Mouse (Mus musculus): ENCODE measurements at regions not wholly inside any gene's neighbourhood (a gene's known extent, or its start where the extent isn't known, plus 50 kb on each side); places are given as distances from the start of the nearest gene placed in this dataset.

GRCm38 (mm10) chr10:95035371-95035770, 90.7 kb upstream of the Plxnc1 start:
- TF ChIP-seq CTCF (IDR thresholded peaks at IDR 0.05) (no peak), POLR2A (IDR thresholded peaks at IDR 0.05; ENCODE audit: insufficient read depth, low read depth, low read length) (no peak), EP300 (IDR thresholded peaks at IDR 0.05; ENCODE audit: insufficient read depth, low read depth, low read length) (no peak)
- no peaks in the 10 kb centered on the region for H3K79me2 ChIP-seq (replicated peaks; ENCODE audit: control insufficient read depth, insufficient read depth, low read length)
- DNase-seq, result no peak
- no peaks in the 10 kb centered on the region for H3K4me1 ChIP-seq (ENCODE audit: control insufficient read depth, insufficient read depth, low read length)
- H3K27ac ChIP-seq, result no peak overlapping the region
- no peaks in the 10 kb centered on the region for H3K36me3 ChIP-seq (ENCODE audit: control insufficient read depth, insufficient read depth, low read length)
- intact Hi-C loops (cut with DNase I), result no loop called here
- H3K27me3 ChIP-seq (ENCODE audit: control insufficient read depth, insufficient read depth, low read length), result no peaks in the 10 kb centered on the region
- H3K9ac ChIP-seq (ENCODE audit: low read depth, low read length), result no peak overlapping the region
- 81% methylated on average over 3 of the region's 3 CpGs for WGBS
- no peak overlapping the region for H3K4me3 ChIP-seq

GRCm38 (mm10) chr10:95034566-95034965, 89.9 kb upstream of the Plxnc1 start:
- WGBS, result 83% methylated on average over 5 of the region's 5 CpGs
- H3K4me3 ChIP-seq, result no peak overlapping the region
- no peaks in the 10 kb centered on the region for H3K27me3 ChIP-seq (ENCODE audit: control insufficient read depth, insufficient read depth, low read length)
- no peaks in the 10 kb centered on the region for H3K79me2 ChIP-seq (replicated peaks; ENCODE audit: control insufficient read depth, insufficient read depth, low read length)
- TF ChIP-seq EP300 (IDR thresholded peaks at IDR 0.05; ENCODE audit: insufficient read depth, low read depth, low read length) (no peak), CTCF (IDR thresholded peaks at IDR 0.05) (no peak), POLR2A (IDR thresholded peaks at IDR 0.05; ENCODE audit: insufficient read depth, low read depth, low read length) (no peak)
- no peak overlapping the region for H3K27ac ChIP-seq
- intact Hi-C loops (cut with DNase I), result no loop called here
- H3K4me1 ChIP-seq (ENCODE audit: control insufficient read depth, insufficient read depth, low read length), result no peaks in the 10 kb centered on the region
- DNase-seq, result no peak
- no peak overlapping the region for H3K9ac ChIP-seq (ENCODE audit: low read depth, low read length)
- H3K36me3 ChIP-seq (ENCODE audit: control insufficient read depth, insufficient read depth, low read length), result no peaks in the 10 kb centered on the region

- 78% methylated on average over 14 of the region's 14 CpGs for WGBS
- Histone ChIP-seq H3K4me3 (no peak overlapping the region), H3K9ac (ENCODE audit: low read depth, low read length) (no peak overlapping the region), H3K27me3 (ENCODE audit: control insufficient read depth, insufficient read depth, low read length) (no peaks in the 10 kb centered on the region), H3K36me3 (ENCODE audit: control insufficient read depth, insufficient read depth, low read length) (no peaks in the 10 kb centered on the region), H3K4me1 (ENCODE audit: control insufficient read depth, insufficient read depth, low read length) (no peaks in the 10 kb centered on the region), H3K27ac (no peak overlapping the region), H3K79me2 (replicated peaks; ENCODE audit: control insufficient read depth, insufficient read depth, low read length) (no peaks in the 10 kb centered on the region)
- intact Hi-C loops (cut with DNase I), result no loop called here
- TF ChIP-seq POLR2A (IDR thresholded peaks at IDR 0.05; ENCODE audit: insufficient read depth, low read depth, low read length) (no peak), EP300 (IDR thresholded peaks at IDR 0.05; ENCODE audit: insufficient read depth, low read depth, low read length) (no peak), CTCF (IDR thresholded peaks at IDR 0.05) (no peak)
- no peak for DNase-seq
Measured at GRCm38 (mm10) chr10:95032760-95033716, 88.4 kb upstream of the Plxnc1 start.

GRCm38 (mm10) chr10:95031371-95031770, 86.7 kb upstream of the Plxnc1 start:
- intact Hi-C loops (cut with DNase I), result no loop called here
- H3K27me3 ChIP-seq (ENCODE audit: control insufficient read depth, insufficient read depth, low read length), result no peaks in the 10 kb centered on the region
- H3K27ac ChIP-seq, result no peak overlapping the region
- WGBS, result 96% methylated on average over 2 of the region's 2 CpGs
- no peaks in the 10 kb centered on the region for H3K79me2 ChIP-seq (replicated peaks; ENCODE audit: control insufficient read depth, insufficient read depth, low read length)
- DNase-seq, result no peak
- H3K36me3 ChIP-seq (ENCODE audit: control insufficient read depth, insufficient read depth, low read length), result no peaks in the 10 kb centered on the region
- no peaks in the 10 kb centered on the region for H3K4me1 ChIP-seq (ENCODE audit: control insufficient read depth, insufficient read depth, low read length)
- no peak overlapping the region for H3K9ac ChIP-seq (ENCODE audit: low read depth, low read length)
- TF ChIP-seq POLR2A (IDR thresholded peaks at IDR 0.05; ENCODE audit: insufficient read depth, low read depth, low read length) (no peak), EP300 (IDR thresholded peaks at IDR 0.05; ENCODE audit: insufficient read depth, low read depth, low read length) (no peak), CTCF (IDR thresholded peaks at IDR 0.05) (no peak)
- no peak overlapping the region for H3K4me3 ChIP-seq

GRCm38 (mm10) chr10:95030801-95031200, 86.2 kb upstream of the Plxnc1 start:
- Histone ChIP-seq H3K4me1 (ENCODE audit: control insufficient read depth, insufficient read depth, low read length) (no peaks in the 10 kb centered on the region), H3K79me2 (replicated peaks; ENCODE audit: control insufficient read depth, insufficient read depth, low read length) (no peaks in the 10 kb centered on the region), H3K27me3 (ENCODE audit: control insufficient read depth, insufficient read depth, low read length) (no peaks in the 10 kb centered on the region), H3K27ac (no peak overlapping the region), H3K36me3 (ENCODE audit: control insufficient read depth, insufficient read depth, low read length) (no peaks in the 10 kb centered on the region), H3K9ac (ENCODE audit: low read depth, low read length) (no peak overlapping the region), H3K4me3 (no peak overlapping the region)
- intact Hi-C loops (cut with DNase I), result no loop called here
- WGBS, result 78% methylated on average over 5 of the region's 5 CpGs
- DNase-seq, result no peak
- TF ChIP-seq POLR2A (IDR thresholded peaks at IDR 0.05; ENCODE audit: insufficient read depth, low read depth, low read length), result no peak
- TF ChIP-seq EP300 (IDR thresholded peaks at IDR 0.05; ENCODE audit: insufficient read depth, low read depth, low read length), result no peak
- TF ChIP-seq CTCF (IDR thresholded peaks at IDR 0.05), result no peak

GRCm38 (mm10) chr10:95029554-95029953, 84.9 kb upstream of the Plxnc1 start:
- no peak overlapping the region for H3K4me3 ChIP-seq
- no peaks in the 10 kb centered on the region for H3K36me3 ChIP-seq (ENCODE audit: control insufficient read depth, insufficient read depth, low read length)
- no peaks in the 10 kb centered on the region for H3K79me2 ChIP-seq (replicated peaks; ENCODE audit: control insufficient read depth, insufficient read depth, low read length)
- intact Hi-C loops (cut with DNase I), result no loop called here
- no peaks in the 10 kb centered on the region for H3K27me3 ChIP-seq (ENCODE audit: control insufficient read depth, insufficient read depth, low read length)
- no peak overlapping the region for H3K9ac ChIP-seq (ENCODE audit: low read depth, low read length)
- TF ChIP-seq CTCF (IDR thresholded peaks at IDR 0.05) (no peak), POLR2A (IDR thresholded peaks at IDR 0.05; ENCODE audit: insufficient read depth, low read depth, low read length) (no peak), EP300 (IDR thresholded peaks at IDR 0.05; ENCODE audit: insufficient read depth, low read depth, low read length) (no peak)
- DNase-seq, result no peak
- 73% methylated on average over 3 of the region's 3 CpGs for WGBS
- H3K4me1 ChIP-seq (ENCODE audit: control insufficient read depth, insufficient read depth, low read length), result no peaks in the 10 kb centered on the region
- H3K27ac ChIP-seq, result no peak overlapping the region
